Mouse (Mus musculus) cerebellum, postnatal 36 days (tissue): ENCODE results near the gene Cipc.

Experiments
- DNase-seq, 2 experiments: peaks; one replicate each; pipeline ENCODE4 v3.0.0; 2021 to 2022; ENCODE audit warnings: mixed read lengths in 2 of 2

The Cipc gene

GRCm38 (mm10) chr12:86961589-86962344 is 14.9 kb downstream of the Cipc start:
- DNase-seq = peak; percentile 52 to 55

GRCm38 (mm10) chr12:86964278-86965057 is 17.6 kb downstream of the Cipc start:
- peak; percentile 80 to 82 for DNase-seq

- DNase-seq = peak in 1 of 2 experiments; percentile 24
These were observed 18.5 kb downstream of the Cipc start for GRCm38 (mm10) chr12:86965237-86965799.

- peak in 1 of 2 experiments; percentile 26 for DNase-seq
These were observed 21.8 kb downstream of the Cipc start for GRCm38 (mm10) chr12:86968468-86969219.

- no peak for DNase-seq
These were observed 22.4 kb downstream of the Cipc start for GRCm38 (mm10) chr12:86969220-86969601.

GRCm38 (mm10) chr12:86971089-86971488 is 24.2 kb downstream of the Cipc start:
- DNase-seq = no peak

- DNase-seq = peak; percentile 97
These were observed 26.4 kb downstream of the Cipc start for GRCm38 (mm10) chr12:86973216-86973615.

GRCm38 (mm10) chr12:86973706-86974105 is 26.9 kb downstream of the Cipc start:
- DNase-seq = peak in 1 of 2 experiments; percentile 44

GRCm38 (mm10) chr12:86974387-86975288 is 27.8 kb downstream of the Cipc start:
- DNase-seq = peak; percentile 94 to 95

GRCm38 (mm10) chr12:86975761-86976160 is 28.9 kb downstream of the Cipc start:
- DNase-seq = no peak

- DNase-seq = no peak
These were observed 29.8 kb downstream of the Cipc start for GRCm38 (mm10) chr12:86976511-86977168.

GRCm38 (mm10) chr12:86977833-86978232 is 31.0 kb downstream of the Cipc start:
- peak; percentile 54 to 60 for DNase-seq

GRCm38 (mm10) chr12:86981180-86981579 is 34.3 kb downstream of the Cipc start:
- peak; percentile 74 to 76 for DNase-seq

GRCm38 (mm10) chr12:86983470-86984193 is 36.8 kb downstream of the Cipc start:
- no peak for DNase-seq

GRCm38 (mm10) chr12:86984194-86984555 is 37.3 kb downstream of the Cipc start:
- DNase-seq = no peak

- DNase-seq = no peak
These were observed 39.7 kb downstream of the Cipc start for GRCm38 (mm10) chr12:86986562-86986961.

- DNase-seq = no peak
These were observed 41.4 kb downstream of the Cipc start for GRCm38 (mm10) chr12:86988227-86988626.

GRCm38 (mm10) chr12:86989378-86989777 is 42.5 kb downstream of the Cipc start:
- DNase-seq = no peak

GRCm38 (mm10) chr12:86989890-86990754 is 43.3 kb downstream of the Cipc start, which contains the start of gene Zdhhc22:
Gene Zdhhc22 (minus strand): TSS chr12:86990430.
- DNase-seq = peak; percentile 55 to 65

- no peak for DNase-seq
These were observed 43.9 kb downstream of the Cipc start for GRCm38 (mm10) chr12:86990755-86991110.
